Mouse (Mus musculus): ENCODE measurements around the gene Pigh.
A peak's percentile ranks its signal among the peaks of the same experiment; 100 is the strongest.

- TF ChIP-seq POLR2A (IDR thresholded peaks at IDR 0.05; ENCODE audit: borderline replicate concordance, control insufficient read depth, low read depth, low read length) = peak; percentile 18; the same call in 1 of the 2 replicates
- TF ChIP-seq CTCF (IDR thresholded peaks at IDR 0.05; ENCODE audit: control insufficient read depth, insufficient read depth, low read length) = no peak
Measured at GRCm38 (mm10) chr12:79130299-79131177, 41.1 kb upstream of the Pigh start, which contains the start of gene Arg2.
